Mouse (Mus musculus) cerebellum, adult 2 months (tissue): ENCODE measurements around the gene Prph2. TPM values are rescaled to one million over a fixed set of nuclear protein-coding genes. Genes with fewer than 3 reads are reported as not detected.

ENCODE experiments used
- DNase-seq, 2 experiments: peaks; one replicate each; pipeline ENCODE4 v3.0.0; 2021
- H3K27ac ChIP-seq: fragments of 200-500 bp; 2 replicates; pipeline ENCODE4 v1.5.1; 2012; ENCODE audit warnings: low read length, control low read depth, inconsistent platforms; ENCODE audit not compliant: insufficient read depth
- H3K27me3 ChIP-seq: fragments of 200-500 bp; 2 replicates; pipeline ENCODE4 v1.6.1; 2012; ENCODE audit warnings: inconsistent platforms, mild to moderate bottlenecking, low read length, moderate library complexity; ENCODE audit not compliant: control insufficient read depth, insufficient read depth
- H3K4me1 ChIP-seq: fragments of 200-500 bp; 2 replicates; pipeline ENCODE4 v1.6.1; 2011; ENCODE audit warnings: low read length; ENCODE audit not compliant: control insufficient read depth, insufficient read depth
- H3K4me3 ChIP-seq: fragments of 200-500 bp; replicated peaks from 2 replicates; pipeline ENCODE3; 2011; ENCODE audit warnings: mild to moderate bottlenecking, low read depth, low read length, control low read depth; ENCODE audit not compliant: insufficient read depth
- CTCF ChIP-seq: fragments of 200-500 bp; IDR thresholded peaks from 2 replicates; pipeline ENCODE4 v1.5.1; 2011; ENCODE audit warnings: low read depth, mild to moderate bottlenecking, control low read depth, low read length, moderate library complexity, borderline replicate concordance; ENCODE audit not compliant: insufficient read depth
- POLR2A ChIP-seq: fragments of 200-500 bp; IDR thresholded peaks from 2 replicates; pipeline ENCODE4 v1.6.1; 2011; ENCODE audit warnings: low read length, control low read depth, borderline replicate concordance; ENCODE audit not compliant: insufficient read depth
- WGBS: fragments of 180-500 bp; shearing (Covaris S2); methylation state at CpG from one replicate; pipeline ENCODE4 v1.1.7; 2018; 5-methylcytosine and 5-hydroxymethylcytosine counted together
- polyA plus RNA-seq: library from polyadenylated mRNA; depleted of rRNA; stranded (reverse); fragments of >200 nt; gene quantifications from 2 replicates; pipeline ENCODE4 v1.2.3, GENCODE M21; 2012

Gene Prph2
- polyA plus RNA-seq, 1 experiment = not detected

DNA sequence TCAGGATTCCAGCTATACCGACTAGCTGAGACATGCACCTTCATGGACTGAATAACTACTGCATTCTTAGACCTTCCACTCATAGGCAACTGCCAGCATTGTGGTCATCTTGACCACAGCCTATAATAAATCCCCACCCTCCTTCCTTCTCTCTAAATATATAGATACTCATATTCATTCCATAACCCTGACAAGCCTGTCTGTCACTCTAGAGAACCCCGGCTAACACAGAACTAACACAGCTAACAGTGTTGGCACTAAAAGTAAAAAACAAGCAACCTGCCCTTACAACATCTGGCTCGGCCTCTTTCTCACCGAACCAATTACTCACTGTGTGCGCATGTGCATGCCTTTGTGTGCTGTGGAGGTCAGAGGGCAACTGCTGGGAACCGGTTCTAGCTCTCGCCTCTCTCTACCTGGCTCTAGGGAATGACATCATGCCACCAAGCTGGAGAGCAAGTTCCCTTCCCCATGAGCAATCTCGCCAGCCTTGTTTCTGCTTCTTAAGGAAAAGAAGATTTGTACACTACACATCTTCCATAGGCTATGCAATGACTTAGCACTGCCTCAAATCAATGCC lies 33.8 kb upstream of the Prph2 start:
- no peak for DNase-seq
- Histone ChIP-seq H3K27ac (no peak overlapping the region), H3K27me3 (no peaks in the 10 kb centered on the region), H3K4me3 (no peak overlapping the region), H3K4me1 (peaks cover 15% of the 10 kb centered on the region)
- 85% methylated on average over 8 of the region's 8 CpGs for WGBS
- TF ChIP-seq POLR2A (no peak), CTCF (no peak)

DNA sequence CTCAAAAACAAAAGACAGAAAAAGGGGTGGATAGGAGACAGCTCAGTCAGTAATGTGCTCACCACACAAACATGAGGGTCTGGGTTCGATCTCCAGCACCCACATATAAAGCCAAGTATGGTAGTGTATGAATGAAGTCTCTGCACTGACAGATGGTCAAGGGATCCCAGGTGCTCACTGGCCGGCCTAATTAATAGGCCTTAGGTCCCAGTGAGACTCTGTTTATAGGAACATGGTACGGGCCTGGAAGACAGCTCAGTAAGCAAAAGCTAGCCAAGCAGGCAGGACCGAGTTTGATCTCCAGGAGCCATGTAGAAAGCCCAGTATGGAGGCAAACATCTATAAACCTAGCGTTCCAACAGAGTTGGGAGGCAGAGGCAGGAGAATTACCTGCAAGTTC lies 33.2 kb upstream of the Prph2 start:
- H3K27ac ChIP-seq = no peak overlapping the region
- H3K4me3 ChIP-seq = no peak overlapping the region
- TF ChIP-seq POLR2A = no peak
- TF ChIP-seq CTCF = no peak
- peaks cover 20% of the 10 kb centered on the region for H3K4me1 ChIP-seq
- DNase-seq = peak in 1 of 2 experiments; percentile 57
- 17% methylated on average over 5 of the region's 5 CpGs for WGBS
- no peaks in the 10 kb centered on the region for H3K27me3 ChIP-seq

DNA sequence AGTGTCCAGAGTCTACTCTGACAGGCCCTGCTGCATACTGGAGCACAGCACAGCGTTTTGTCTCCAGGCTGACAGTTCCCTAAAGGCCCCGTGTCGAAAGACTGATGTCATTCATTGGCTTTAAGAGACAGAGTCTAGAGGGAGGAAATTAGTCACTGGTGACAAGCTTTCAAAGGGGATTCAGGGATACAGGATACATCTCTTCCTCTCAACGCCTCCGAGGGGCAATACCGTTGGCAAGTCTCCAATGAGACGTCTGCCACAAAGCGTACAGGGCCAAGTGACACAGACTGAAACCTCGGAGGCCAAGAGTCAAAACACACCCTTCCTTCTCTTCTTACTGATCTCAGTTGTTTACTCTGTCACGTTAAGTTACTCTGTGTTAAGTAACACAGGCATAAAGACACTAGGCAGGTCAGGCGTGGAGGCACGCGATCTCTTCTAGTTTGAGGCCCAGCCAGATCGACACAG lies 30.4 kb upstream of the Prph2 start:
- H3K4me1 ChIP-seq = peaks cover 32% of the 10 kb centered on the region
- H3K4me3 ChIP-seq = no peak overlapping the region
- WGBS = 30% methylated on average over 14 of the region's 14 CpGs
- TF ChIP-seq CTCF (no peak), POLR2A (no peak)
- DNase-seq = no peak
- H3K27ac ChIP-seq = no peak overlapping the region
- no peaks in the 10 kb centered on the region for H3K27me3 ChIP-seq

DNA sequence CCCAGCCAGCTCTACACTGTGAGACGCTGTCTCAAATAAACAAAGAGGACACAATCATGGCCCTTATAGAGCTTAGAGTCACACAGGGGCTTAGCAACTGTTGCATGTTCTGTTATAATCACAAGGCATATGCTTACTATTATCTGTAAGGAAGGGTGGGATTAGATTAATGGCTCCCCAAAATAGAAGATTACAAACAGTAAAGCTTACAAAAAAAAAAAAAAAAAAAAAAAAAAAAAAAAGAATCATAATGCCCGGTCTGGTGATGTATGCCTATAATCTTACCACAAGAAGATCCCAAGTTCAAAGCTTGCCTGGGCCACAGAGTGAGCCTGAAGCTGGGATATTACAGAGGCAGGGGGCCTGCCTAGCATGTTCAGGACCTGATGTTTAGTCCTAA lies 29.9 kb upstream of the Prph2 start:
- no peak for DNase-seq
- no peaks in the 10 kb centered on the region for H3K27me3 ChIP-seq
- peaks cover 32% of the 10 kb centered on the region for H3K4me1 ChIP-seq
- H3K27ac ChIP-seq = no peak overlapping the region
- TF ChIP-seq POLR2A = no peak
- WGBS = 55% methylated on average over 2 of the region's 2 CpGs
- H3K4me3 ChIP-seq = no peak overlapping the region

DNA sequence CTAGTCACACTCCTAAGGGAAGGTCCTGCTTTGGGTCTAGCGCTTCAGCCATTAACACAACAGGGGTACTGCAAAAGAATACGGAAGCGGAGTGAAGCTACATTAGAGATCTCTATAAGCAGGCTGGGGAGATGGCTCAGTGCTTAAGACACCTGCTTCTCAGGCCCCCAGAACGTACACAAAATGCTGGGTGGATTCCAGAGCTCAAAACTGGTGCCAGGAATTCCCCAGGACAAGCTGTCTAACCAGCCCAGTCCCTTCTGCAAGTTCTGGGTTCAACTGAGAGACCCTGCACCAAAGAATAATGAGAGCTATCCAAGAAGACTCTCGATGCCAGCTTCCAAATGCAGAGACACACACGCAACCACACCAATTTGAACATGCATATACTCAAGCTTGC lies 28.5 kb upstream of the Prph2 start:
- H3K4me3 ChIP-seq = no peak overlapping the region
- WGBS = 54% methylated on average over 6 of the region's 6 CpGs
- DNase-seq = no peak
- no peak for TF ChIP-seq POLR2A
- TF ChIP-seq CTCF = no peak
- no peak overlapping the region for H3K27ac ChIP-seq
- H3K4me1 ChIP-seq = peaks cover 38% of the 10 kb centered on the region
- no peaks in the 10 kb centered on the region for H3K27me3 ChIP-seq

DNA sequence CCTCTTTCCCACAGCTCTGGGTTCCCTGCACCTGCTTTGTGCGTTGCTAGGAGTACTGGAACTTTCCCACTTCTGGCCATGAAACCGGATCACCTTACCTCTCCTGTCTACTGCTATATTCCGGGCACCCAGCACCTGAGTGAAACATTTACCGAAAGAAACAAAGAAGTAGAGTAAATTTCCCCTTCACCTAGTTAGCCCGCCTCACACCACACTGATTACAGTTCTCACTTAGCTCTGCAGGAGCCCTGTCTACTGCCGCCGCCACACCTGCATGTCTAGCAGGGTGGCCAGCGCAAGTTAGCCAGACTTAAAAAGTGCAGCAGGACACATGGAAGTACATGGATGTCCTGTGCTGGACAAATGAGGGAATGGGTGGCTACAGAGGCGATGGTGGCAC lies 27.2 kb upstream of the Prph2 start:
- TF ChIP-seq CTCF = no peak
- no peak for TF ChIP-seq POLR2A
- no peak overlapping the region for H3K4me3 ChIP-seq
- no peak overlapping the region for H3K27ac ChIP-seq
- 87% methylated on average over 9 of the region's 9 CpGs for WGBS
- H3K4me1 ChIP-seq = peaks cover 26% of the 10 kb centered on the region
- no peak for DNase-seq
- no peaks in the 10 kb centered on the region for H3K27me3 ChIP-seq

DNA sequence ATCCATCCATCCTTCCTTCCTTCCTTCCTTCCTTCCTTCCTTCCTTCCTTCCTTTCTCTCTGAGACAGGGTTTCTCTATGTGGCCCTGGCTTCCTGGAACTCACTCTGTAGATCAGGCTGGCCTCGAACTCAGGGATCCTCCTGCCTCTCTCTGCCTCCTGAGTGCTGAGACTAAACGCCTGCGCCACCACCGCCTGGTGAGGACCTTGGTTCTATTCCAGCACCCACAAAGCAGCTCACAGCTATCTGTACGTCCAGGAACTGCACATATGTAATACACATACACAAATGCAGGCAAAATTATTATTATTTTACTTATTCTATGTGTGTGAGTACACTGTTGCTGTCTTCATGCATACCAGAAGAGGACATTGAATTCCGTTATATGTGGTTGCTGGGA lies 25.5 kb upstream of the Prph2 start:
- Histone ChIP-seq H3K27ac (no peak overlapping the region), H3K4me3 (no peak overlapping the region), H3K4me1 (peaks cover 26% of the 10 kb centered on the region), H3K27me3 (no peaks in the 10 kb centered on the region)
- no peak for DNase-seq
- WGBS = 85% methylated on average over 6 of the region's 6 CpGs
- no peak for TF ChIP-seq POLR2A
- TF ChIP-seq CTCF = no peak

DNA sequence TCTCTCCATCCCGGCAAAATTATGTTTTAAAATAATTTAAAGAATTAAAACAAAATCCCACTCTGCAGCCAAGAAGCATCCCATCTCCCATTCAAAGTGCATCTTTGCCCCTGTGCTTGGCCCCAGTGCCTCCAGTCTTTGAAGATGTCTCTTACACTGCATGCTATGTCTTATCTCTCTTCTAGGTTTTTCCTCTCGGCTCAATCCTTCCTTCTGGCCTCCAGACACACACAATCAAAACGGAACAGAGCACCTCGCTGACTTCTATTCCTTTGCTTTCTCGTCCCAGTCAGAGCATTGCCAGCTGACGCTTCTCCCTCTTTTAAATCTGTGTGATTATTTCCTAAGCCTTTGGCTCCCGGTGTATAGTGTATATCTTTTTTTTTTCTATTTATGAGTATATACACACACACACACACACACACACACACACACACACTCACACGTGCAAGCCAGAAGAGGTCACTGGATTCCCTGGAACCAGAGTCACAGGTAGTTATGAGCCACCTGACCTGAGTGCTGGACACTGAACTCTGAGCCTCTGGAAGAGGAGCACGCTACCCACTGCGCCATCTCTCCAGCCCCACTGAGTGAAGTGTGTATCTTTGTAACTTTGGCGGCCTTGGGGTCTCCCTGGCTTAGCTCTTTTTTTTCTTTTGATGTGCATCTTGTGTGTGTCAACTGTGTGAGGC lies 24.9 kb upstream of the Prph2 start:
- peaks cover 26% of the 10 kb centered on the region for H3K4me1 ChIP-seq
- 84% methylated on average over 11 of the region's 11 CpGs for WGBS

More for the DNA sequence above, 24.9 kb upstream of the Prph2 start:
- Histone ChIP-seq H3K27me3 (no peaks in the 10 kb centered on the region), H3K4me3 (no peak overlapping the region), H3K27ac (no peak overlapping the region)
- no peak for TF ChIP-seq CTCF
- no peak for TF ChIP-seq POLR2A
- no peak for DNase-seq
